Mouse (Mus musculus) embryonic facial prominence, embryonic 14.5 days (tissue): ENCODE measurements around the gene Sdc1. TPM values are rescaled to one million over a fixed set of nuclear protein-coding genes. Genes with fewer than 3 reads are reported as not detected.

Experiments used
- polyA plus RNA-seq: library from polyadenylated mRNA; unstranded; fragments of >200 nt; fragmentation: Nextera tagmentation; extraction: Ambion mirVana; gene quantifications from 2 replicates; pipeline ENCODE4 v1.2.1, GENCODE M21; 2014

Sdc1 gene
- polyA plus RNA-seq, 1 experiment from 2014 or later: 113 TPM

Other genes starting within 250 kb of the Sdc1 start
- not detected in 2 replicates for gene Slc7a15, start 172.3 kb upstream of the Sdc1 start, polyA plus RNA-seq
- gene Pum2, start 97.2 kb upstream of the Sdc1 start, polyA plus RNA-seq: 52.7 and 56.1 TPM in 2 replicates
- gene Laptm4a, start 150.3 kb downstream of the Sdc1 start, polyA plus RNA-seq: 386 and 396 TPM in 2 replicates
- 11.1 and 22.0 TPM in 2 replicates for gene Matn3, start 176.6 kb downstream of the Sdc1 start, polyA plus RNA-seq
- 19.9 and 20.1 TPM in 2 replicates for gene Wdr35, start 202.6 kb downstream of the Sdc1 start, polyA plus RNA-seq